Mouse (Mus musculus): ENCODE measurements around the gene Mcts1.

The Mcts1 gene

GRCm38 (mm10) chrX:38600177-38600994, at the start of gene Mcts1:
Gene Mcts1 (plus strand): TSS chrX:38600578.
- peak; percentile 80 to 91 for DNase-seq (ENCODE audit: inconsistent age in 2 of 2, low spot score in 1 of 2)

- no peak for DNase-seq (ENCODE audit: inconsistent age in 2 of 2, low spot score in 1 of 2)
Measured at GRCm38 (mm10) chrX:38553255-38553654, 47.1 kb upstream of the Mcts1 start.

- peak; percentile 28 to 81 for DNase-seq (ENCODE audit: inconsistent age in 2 of 2, low spot score in 1 of 2)
Measured at GRCm38 (mm10) chrX:38563941-38564541, 36.3 kb upstream of the Mcts1 start.

- DNase-seq (ENCODE audit: inconsistent age in 2 of 2, low spot score in 1 of 2), result peak; percentile 93 to 96
Measured at GRCm38 (mm10) chrX:38564542-38565175, 35.7 kb upstream of the Mcts1 start.

GRCm38 (mm10) chrX:38565176-38565542, 35.2 kb upstream of the Mcts1 start:
- DNase-seq (ENCODE audit: inconsistent age in 2 of 2, low spot score in 1 of 2), result no peak

GRCm38 (mm10) chrX:38566521-38567205, 33.7 kb upstream of the Mcts1 start:
- DNase-seq (ENCODE audit: inconsistent age in 2 of 2, low spot score in 1 of 2), result no peak

GRCm38 (mm10) chrX:38576078-38576477, 24.3 kb upstream of the Mcts1 start, which contains the start of gene Cul4b:
Gene Cul4b (minus strand): TSS chrX:38576196.
- no peak for DNase-seq (ENCODE audit: inconsistent age in 2 of 2, low spot score in 1 of 2)

GRCm38 (mm10) chrX:38581140-38581539, 19.2 kb upstream of the Mcts1 start:
- DNase-seq (ENCODE audit: inconsistent age in 2 of 2, low spot score in 1 of 2), result no peak

- no peak for DNase-seq (ENCODE audit: inconsistent age in 2 of 2, low spot score in 1 of 2)
Measured at GRCm38 (mm10) chrX:38583261-38583660, 17.1 kb upstream of the Mcts1 start.

GRCm38 (mm10) chrX:38589827-38590226, 10.6 kb upstream of the Mcts1 start:
- peak in 1 of 2 experiments; percentile 32 for DNase-seq (ENCODE audit: inconsistent age in 2 of 2, low spot score in 1 of 2)

- DNase-seq (ENCODE audit: inconsistent age in 2 of 2, low spot score in 1 of 2), result no peak
Measured at GRCm38 (mm10) chrX:38591749-38592148, 8.6 kb upstream of the Mcts1 start.

- no peak for DNase-seq (ENCODE audit: inconsistent age in 2 of 2, low spot score in 1 of 2)
Measured at GRCm38 (mm10) chrX:38593180-38593889, 7.0 kb upstream of the Mcts1 start.

GRCm38 (mm10) chrX:38600995-38601369, 604 bp downstream of the Mcts1 start:
- DNase-seq (ENCODE audit: inconsistent age in 2 of 2, low spot score in 1 of 2), result peak; percentile 28 to 72

GRCm38 (mm10) chrX:38634801-38635637, 34.6 kb downstream of the Mcts1 start, which contains the start of gene C1galt1c1:
Gene C1galt1c1 (minus strand): TSS chrX:38635087.
- peak; percentile 91 to 95 for DNase-seq (ENCODE audit: inconsistent age in 2 of 2, low spot score in 1 of 2)

GRCm38 (mm10) chrX:38635638-38635931, 35.2 kb downstream of the Mcts1 start:
- no peak for DNase-seq (ENCODE audit: inconsistent age in 2 of 2, low spot score in 1 of 2)

- peak in 1 of 2 experiments; percentile 48 for DNase-seq (ENCODE audit: inconsistent age in 2 of 2, low spot score in 1 of 2)
Measured at GRCm38 (mm10) chrX:38641435-38641834, 41.1 kb downstream of the Mcts1 start.

GRCm38 (mm10) chrX:38642183-38642582, 41.8 kb downstream of the Mcts1 start:
- peak in 1 of 2 experiments; percentile 22 for DNase-seq (ENCODE audit: inconsistent age in 2 of 2, low spot score in 1 of 2)

- peak in 1 of 2 experiments; percentile 62 for DNase-seq (ENCODE audit: inconsistent age in 2 of 2, low spot score in 1 of 2)
Measured at GRCm38 (mm10) chrX:38650404-38651039, 50.1 kb downstream of the Mcts1 start.

GRCm38 (mm10) chrX:38651167-38651566, 50.8 kb downstream of the Mcts1 start:
- no peak for DNase-seq (ENCODE audit: inconsistent age in 2 of 2, low spot score in 1 of 2)

Data from adrenal gland, adult (tissue).